Mouse (Mus musculus): ENCODE data around the gene Myof. TPM values are rescaled to one million over a fixed set of nuclear protein-coding genes. Genes with fewer than 3 reads are reported as not detected.

Myof gene
- total RNA-seq, 2 experiments from 2014 or later, result 5.3 TPM

- no peak for DNase-seq (ENCODE audit: low spot score in 2 of 2)
Observed at GRCm38 (mm10) chr19:38045198-38045597, 1.8 kb upstream of the Myof start.

- no peak for DNase-seq (ENCODE audit: low spot score in 2 of 2)
Observed at GRCm38 (mm10) chr19:38042261-38042722, 1.1 kb downstream of the Myof start.

- no peak for DNase-seq (ENCODE audit: low spot score in 2 of 2)
Observed at GRCm38 (mm10) chr19:38038267-38038666, 5.1 kb downstream of the Myof start.

GRCm38 (mm10) chr19:38035766-38036165 lies 7.6 kb downstream of the Myof start:
- DNase-seq (ENCODE audit: low spot score in 2 of 2), result no peak

- DNase-seq (ENCODE audit: low spot score in 2 of 2), result no peak
Observed at GRCm38 (mm10) chr19:38034696-38035095, 8.7 kb downstream of the Myof start.

GRCm38 (mm10) chr19:38033735-38034057 lies 9.7 kb downstream of the Myof start:
- DNase-seq (ENCODE audit: low spot score in 2 of 2), result no peak

- no peak for DNase-seq (ENCODE audit: low spot score in 2 of 2)
Observed at GRCm38 (mm10) chr19:38032993-38033734, 10.2 kb downstream of the Myof start.

GRCm38 (mm10) chr19:38031144-38031543 lies 12.2 kb downstream of the Myof start:
- DNase-seq (ENCODE audit: low spot score in 2 of 2), result no peak

- peak in 1 of 2 experiments; percentile 26 for DNase-seq (ENCODE audit: low spot score in 2 of 2)
Observed at GRCm38 (mm10) chr19:38030673-38031137, 12.7 kb downstream of the Myof start.

GRCm38 (mm10) chr19:38029871-38030270 lies 13.5 kb downstream of the Myof start:
- DNase-seq (ENCODE audit: low spot score in 2 of 2), result no peak

- no peak for DNase-seq (ENCODE audit: low spot score in 2 of 2)
Observed at GRCm38 (mm10) chr19:38029292-38029691, 14.1 kb downstream of the Myof start.

GRCm38 (mm10) chr19:38027881-38028521 lies 15.4 kb downstream of the Myof start:
- DNase-seq (ENCODE audit: low spot score in 2 of 2), result no peak

- no peak for DNase-seq (ENCODE audit: low spot score in 2 of 2)
Observed at GRCm38 (mm10) chr19:38027389-38027788, 16.0 kb downstream of the Myof start.

- DNase-seq (ENCODE audit: low spot score in 2 of 2), result no peak
Observed at GRCm38 (mm10) chr19:38026211-38026624, 17.2 kb downstream of the Myof start.

GRCm38 (mm10) chr19:38025254-38026041 lies 17.9 kb downstream of the Myof start:
- DNase-seq (ENCODE audit: low spot score in 2 of 2), result no peak

GRCm38 (mm10) chr19:38023603-38024002 lies 19.8 kb downstream of the Myof start:
- no peak for DNase-seq (ENCODE audit: low spot score in 2 of 2)

- no peak for DNase-seq (ENCODE audit: low spot score in 2 of 2)
Observed at GRCm38 (mm10) chr19:38022710-38023109, 20.7 kb downstream of the Myof start.

GRCm38 (mm10) chr19:38015873-38016254 lies 27.5 kb downstream of the Myof start:
- DNase-seq (ENCODE audit: low spot score in 2 of 2), result no peak

- peak; percentile 38 to 60 for DNase-seq (ENCODE audit: low spot score in 2 of 2)
Observed at GRCm38 (mm10) chr19:38015180-38015872, 28.1 kb downstream of the Myof start.

GRCm38 (mm10) chr19:38014443-38014842 lies 28.9 kb downstream of the Myof start:
- DNase-seq (ENCODE audit: low spot score in 2 of 2), result no peak

- DNase-seq (ENCODE audit: low spot score in 2 of 2), result no peak
Observed at GRCm38 (mm10) chr19:38011379-38011778, 32.0 kb downstream of the Myof start.

All from left cerebral cortex, adult 18-20 months (tissue).